Comparison of ENCODE assay signal across 8 mouse cellular contexts in the genomic region with DNA sequence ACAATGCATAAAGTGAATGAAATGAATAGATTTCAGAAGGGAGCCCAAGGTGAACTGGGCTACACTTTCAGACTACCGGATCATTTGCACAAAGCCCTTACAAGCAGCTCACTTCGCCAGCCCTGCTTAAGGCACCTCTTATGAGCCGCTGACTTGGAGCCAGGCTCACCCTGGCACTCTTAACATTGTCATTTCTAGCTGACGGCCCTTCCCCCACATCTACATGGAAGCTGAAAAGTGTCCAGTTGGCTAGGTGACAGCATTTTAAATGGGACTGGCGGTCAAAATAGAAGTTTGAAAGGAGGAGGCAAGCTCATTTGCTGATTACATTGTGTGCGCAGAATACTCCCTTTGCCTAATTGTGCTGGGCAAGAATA.
DNase-seq lines count a peak whose midpoint lies in the region; ATAC-seq lines count a peak whose summit lies in the region.

No protein-coding gene starts in this region.

- intact Hi-C loops in heart, postnatal 25 days (cut with DNase I) = no loop called here

- peak overlapping the region; percentile 71 for H3K9ac ChIP-seq in neural tube, embryonic 11.5 days (ENCODE audit: low read length)
- H3K9ac ChIP-seq in embryonic facial prominence, embryonic 13.5 days = no peak overlapping the region
- peak overlapping the region; percentile 69 for H3K9ac ChIP-seq in midbrain, embryonic 13.5 days (replicated peaks)

- H3K36me3 ChIP-seq in neural tube, embryonic 11.5 days (ENCODE audit: control insufficient read depth, insufficient read depth, low read length) = no peaks in the 10 kb centered on the region
- H3K36me3 ChIP-seq in embryonic facial prominence, embryonic 13.5 days = no peaks in the 10 kb centered on the region
- no peaks in the 10 kb centered on the region for H3K36me3 ChIP-seq in midbrain, embryonic 13.5 days

- peak overlapping the region; percentile 90 for H3K4me2 ChIP-seq in neural tube, embryonic 11.5 days (ENCODE audit: low read depth)
- H3K4me2 ChIP-seq in embryonic facial prominence, embryonic 13.5 days = peak overlapping the region; percentile 90
- H3K4me2 ChIP-seq in midbrain, embryonic 13.5 days (replicated peaks) = peak overlapping the region; percentile 74

- peak overlapping the region; percentile 39 for H3K4me3 ChIP-seq in neural tube, embryonic 11.5 days (ENCODE audit: low read depth, low read length)
- peak overlapping the region; percentile 48 for H3K4me3 ChIP-seq in embryonic facial prominence, embryonic 13.5 days
- H3K4me3 ChIP-seq in midbrain, embryonic 13.5 days (replicated peaks) = peak overlapping the region; percentile 51

- WGBS in neural tube, embryonic 11.5 days = 34% methylated on average over 6 of the region's 6 CpGs
- 42% methylated on average over 6 of the region's 6 CpGs for WGBS in embryonic facial prominence, embryonic 13.5 days
- WGBS in midbrain, embryonic 13.5 days = 14% methylated on average over 6 of the region's 6 CpGs

- H3K27me3 ChIP-seq in neural tube, embryonic 11.5 days (ENCODE audit: control insufficient read depth, insufficient read depth, low read length) = no peaks in the 10 kb centered on the region
- H3K27me3 ChIP-seq in embryonic facial prominence, embryonic 13.5 days = peaks cover 14% of the 10 kb centered on the region
- H3K27me3 ChIP-seq in midbrain, embryonic 13.5 days = 0 out of 2 replicates have a peak, but pooled peaks cover 5% of the 10 kb centered on the region

- H3K4me1 ChIP-seq in neural tube, embryonic 11.5 days (ENCODE audit: control insufficient read depth, insufficient read depth, low read length) = peaks cover 17% of the 10 kb centered on the region
- peaks cover 28% of the 10 kb centered on the region for H3K4me1 ChIP-seq in embryonic facial prominence, embryonic 13.5 days
- peaks cover 66% of the 10 kb centered on the region for H3K4me1 ChIP-seq in midbrain, embryonic 13.5 days (replicated peaks)

- H3K9me3 ChIP-seq in neural tube, embryonic 11.5 days (ENCODE audit: control insufficient read depth, low read length) = no peaks in the 10 kb centered on the region
- no peaks in the 10 kb centered on the region for H3K9me3 ChIP-seq in embryonic facial prominence, embryonic 13.5 days
- no peaks in the 10 kb centered on the region for H3K9me3 ChIP-seq in midbrain, embryonic 13.5 days

- peak; percentile 14 for ATAC-seq in neural tube, embryonic 11.5 days (ENCODE audit: insufficient read depth, low FRiP score, low TSS enrichment)
- ATAC-seq in embryonic facial prominence, embryonic 13.5 days (ENCODE audit: insufficient number of reproducible peaks, insufficient read depth, low FRiP score, low TSS enrichment, low read depth) = peak; percentile 33; the same call in 1 of the 2 replicates
- ATAC-seq in midbrain, embryonic 13.5 days = peak; percentile 58
- ATAC-seq in CD4-positive, CD25-positive, alpha-beta regulatory T cell, adult 4 months = no peak
- no peak for ATAC-seq in granulocyte monocyte progenitor cell, adult 5-6 weeks (replicated peaks; ENCODE audit: poor library complexity, severe bottlenecking)

- no peak overlapping the region for H3K27ac ChIP-seq in neural tube, embryonic 11.5 days (ENCODE audit: low read depth, low read length)
- no peak overlapping the region for H3K27ac ChIP-seq in embryonic facial prominence, embryonic 13.5 days
- peak overlapping the region; percentile 68 for H3K27ac ChIP-seq in midbrain, embryonic 13.5 days

- DNase-seq in neural tube, embryonic 11.5 days (ENCODE audit: low spot score) = peak; percentile 26
- no peak for DNase-seq in neural tube, embryonic 10.5 days (ENCODE audit: extremely low spot score, low spot score)
- DNase-seq in heart, postnatal 25 days (ENCODE audit: low spot score) = peak; percentile 26
- DNase-seq in layer of hippocampus, adult 9-11 months = peak; percentile 56

Comparison
In these comparisons a context has a peak if more than half of its experiments do, and no peak if none do; other contexts are left out.
1. ATAC-seq: peak in neural tube, embryonic 11.5 days (single experiment), embryonic facial prominence, embryonic 13.5 days (single experiment) and midbrain, embryonic 13.5 days (single experiment); none in CD4-positive, CD25-positive, alpha-beta regulatory T cell, adult 4 months (single experiment) and granulocyte monocyte progenitor cell, adult 5-6 weeks (single experiment).
2. Peak in every context shown above with its lines, with median percentiles within 50 percentile points of each other: H3K4me2 ChIP-seq and H3K4me3 ChIP-seq.